Mouse (Mus musculus) spleen, adult 18-20 months (tissue): ENCODE results near the gene Zfp697.

Experiments used
- DNase-seq, 2 experiments: peaks; one replicate each; pipeline ENCODE4 v3.0.0; 2022; ENCODE audit warnings: mixed read lengths in 2 of 2

The Zfp697 gene

DNA sequence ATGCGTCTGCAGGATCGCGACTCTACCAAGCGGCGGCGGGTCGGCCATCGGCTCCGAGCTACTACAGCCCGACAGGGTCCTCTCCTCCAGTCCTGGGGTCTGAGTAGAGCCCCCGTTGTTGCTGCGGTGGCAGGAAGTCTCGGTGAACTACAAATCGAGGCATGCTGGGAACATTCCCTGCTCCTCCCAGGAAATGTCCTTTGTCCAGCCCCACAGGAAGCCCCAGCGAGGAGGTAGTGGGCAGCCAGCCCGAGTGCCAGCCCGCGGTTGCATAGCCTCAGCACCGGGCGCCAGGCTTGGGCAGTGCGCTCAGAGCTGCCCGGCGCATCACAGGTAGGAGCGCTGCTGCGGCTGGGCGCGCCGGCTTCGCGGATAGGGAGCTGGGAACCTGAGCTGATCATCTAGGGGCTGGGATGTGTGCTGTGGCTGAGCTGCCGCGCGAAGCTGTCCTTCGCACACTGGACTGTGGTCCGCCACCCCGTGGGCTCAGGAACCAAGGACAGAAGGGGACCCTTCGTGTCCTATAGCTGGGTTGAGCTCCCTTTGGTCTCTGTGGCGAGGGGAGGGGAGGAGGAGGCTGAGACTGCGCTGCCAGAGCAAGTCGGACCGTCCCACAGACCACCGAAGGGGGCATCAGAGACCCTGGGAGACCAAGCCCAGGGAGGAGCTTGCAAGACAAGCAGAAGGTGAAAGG, at the start of gene Zfp697:
Zfp697 (plus strand) TSS at position 216 of the 694 bp plus-strand sequence.
- peak in 1 of 2 experiments; percentile 11 for DNase-seq

DNA sequence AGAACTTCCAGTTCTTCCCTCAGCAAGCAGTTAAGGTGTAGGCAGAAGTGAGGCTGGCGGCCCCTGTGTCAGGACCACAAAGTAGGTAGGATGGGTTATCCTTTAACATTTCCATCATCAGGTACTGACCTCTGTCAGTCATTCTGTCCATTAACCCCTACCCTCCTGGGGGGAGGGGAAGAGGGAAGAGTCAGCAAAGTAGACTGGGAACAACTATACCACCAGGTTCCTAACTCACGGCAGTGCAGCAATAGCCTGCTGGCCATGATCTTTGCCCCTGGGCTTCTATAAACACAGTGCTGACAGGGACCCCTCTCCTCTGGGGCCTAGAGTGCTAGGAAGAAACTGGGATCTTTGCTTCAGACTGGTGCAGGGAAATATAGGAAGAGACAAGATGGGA, 48.3 kb upstream of the Zfp697 start:
- DNase-seq: no peak

DNA sequence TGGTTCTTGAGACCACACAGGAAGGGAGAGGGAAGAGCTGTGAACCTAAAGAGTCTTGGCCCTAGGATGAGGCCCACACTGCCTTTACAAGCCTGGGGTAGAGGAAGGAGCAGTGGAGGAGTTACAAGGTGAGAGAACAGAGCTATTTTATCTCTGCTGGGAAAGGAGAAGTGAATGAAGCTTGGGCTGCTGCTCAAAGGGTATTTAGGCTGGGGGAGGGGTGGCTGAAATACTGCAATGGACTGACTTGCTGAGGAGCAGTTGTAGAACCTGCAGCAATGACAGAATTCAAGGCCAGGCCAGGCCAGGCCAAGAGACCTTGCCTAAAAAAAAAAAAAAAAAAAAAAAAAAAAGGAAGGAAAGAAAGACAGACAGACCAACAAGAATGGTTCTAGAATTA, 46.9 kb upstream of the Zfp697 start:
- no peak for DNase-seq

GRCm38 (mm10) chr3:98335886-98336285, 46.4 kb upstream of the Zfp697 start:
- peak; percentile 25 to 33 for DNase-seq

DNA sequence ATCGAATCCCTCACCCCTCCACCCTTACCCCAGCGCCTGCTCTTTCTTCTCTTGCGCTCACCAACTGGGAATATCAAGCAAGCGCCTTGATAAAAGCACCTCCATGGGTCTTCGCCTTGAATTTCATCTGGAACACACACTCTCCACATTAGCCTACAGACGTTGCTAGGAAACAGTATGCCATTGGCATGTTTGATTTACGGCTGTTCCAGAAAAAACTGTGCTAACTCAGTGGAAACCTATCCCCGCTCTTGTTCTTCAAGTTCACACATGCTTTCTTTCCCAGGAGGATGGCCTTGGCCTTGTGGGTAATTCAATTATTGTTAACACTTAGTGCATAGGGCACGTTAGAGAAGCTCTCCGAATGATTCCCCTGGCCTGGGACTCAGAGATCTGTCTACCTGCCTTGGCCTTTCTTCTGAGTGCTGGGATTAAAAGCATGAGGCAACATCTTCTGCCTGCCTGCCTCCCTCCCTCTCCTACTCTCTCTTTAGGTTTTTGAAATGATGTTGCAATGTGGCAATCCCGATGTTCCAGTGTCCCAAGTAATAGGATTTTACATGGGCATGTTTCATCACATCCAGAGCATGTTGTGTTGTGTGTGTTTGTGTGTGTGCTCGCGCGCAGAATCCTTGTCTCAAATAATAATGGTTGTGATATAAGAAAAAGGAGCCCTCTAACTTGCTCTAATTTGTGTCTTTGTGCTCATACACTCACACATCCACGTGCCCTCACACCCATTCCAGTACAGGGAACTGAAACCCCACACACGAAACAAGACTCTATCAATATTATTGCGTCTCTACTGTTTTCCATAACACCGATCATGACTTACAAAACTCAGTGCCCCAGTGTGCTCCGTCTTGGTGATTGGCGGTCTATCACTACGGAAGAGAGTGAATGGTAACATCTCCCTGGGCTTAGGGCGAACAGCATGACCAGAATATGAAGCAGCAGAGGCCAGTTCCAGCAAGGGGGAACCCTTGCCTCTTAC, 45.3 kb upstream of the Zfp697 start:
- peak in 1 of 2 experiments; percentile 13 for DNase-seq

GRCm38 (mm10) chr3:98338584-98339041, 43.6 kb upstream of the Zfp697 start:
- peak; percentile 17 to 38 for DNase-seq

GRCm38 (mm10) chr3:98339097-98339705, 43.1 kb upstream of the Zfp697 start:
- DNase-seq: peak; percentile 29 to 50

DNA sequence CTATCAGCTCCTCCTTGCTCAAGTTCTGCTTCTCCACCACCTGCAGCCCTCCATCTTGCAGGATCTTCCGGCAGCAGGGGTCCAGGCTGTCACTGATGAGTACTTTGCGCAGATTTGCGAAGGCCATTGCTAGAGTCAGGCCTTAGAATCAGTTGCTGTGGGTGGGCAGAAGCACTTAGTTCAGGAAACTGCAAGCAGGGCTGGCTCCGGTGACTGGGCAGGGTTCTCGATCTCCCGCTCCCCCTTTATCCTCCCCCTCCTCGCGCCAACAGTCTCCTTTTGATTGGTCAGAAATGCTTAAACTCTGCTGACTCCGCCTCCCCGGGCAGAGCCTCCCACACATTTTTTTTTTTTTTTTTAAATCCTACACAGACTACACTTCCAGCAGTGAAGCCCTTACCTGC, 42.6 kb upstream of the Zfp697 start, which contains the start of gene Phgdh:
Phgdh (minus strand) TSS at position 285 of the 404 bp plus-strand sequence.
- peak; percentile 70 to 75 for DNase-seq

- no peak for DNase-seq
Measured at GRCm38 (mm10) chr3:98340818-98341594, 41.3 kb upstream of the Zfp697 start.

DNA sequence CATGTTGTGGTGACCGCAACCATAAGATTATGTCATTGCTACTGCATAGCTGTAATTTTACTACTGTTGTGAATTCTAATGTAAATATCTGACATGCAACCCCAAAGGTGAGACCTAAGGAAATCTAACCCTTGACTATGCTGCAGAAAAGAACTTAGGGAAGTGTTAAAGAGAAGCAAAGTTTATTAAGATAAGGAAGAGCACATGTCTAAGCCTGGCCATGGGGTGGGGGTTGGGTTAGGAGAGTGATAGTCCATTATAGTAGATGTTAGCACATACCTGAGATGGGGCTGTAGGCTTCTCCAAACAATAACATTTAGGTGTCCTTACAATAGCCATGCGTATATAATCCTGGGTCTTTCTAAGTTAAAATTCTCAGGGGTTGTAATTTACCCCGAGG, 39.0 kb upstream of the Zfp697 start:
- DNase-seq: no peak

- DNase-seq: peak; percentile 24 to 41
Measured at GRCm38 (mm10) chr3:98348106-98348505, 34.2 kb upstream of the Zfp697 start.

- DNase-seq: no peak
Measured at GRCm38 (mm10) chr3:98348705-98349104, 33.6 kb upstream of the Zfp697 start.

- peak in 1 of 2 experiments; percentile 66 for DNase-seq
Measured at GRCm38 (mm10) chr3:98353892-98354291, 28.4 kb upstream of the Zfp697 start.

GRCm38 (mm10) chr3:98355344-98356025, 26.8 kb upstream of the Zfp697 start:
- no peak for DNase-seq

DNA sequence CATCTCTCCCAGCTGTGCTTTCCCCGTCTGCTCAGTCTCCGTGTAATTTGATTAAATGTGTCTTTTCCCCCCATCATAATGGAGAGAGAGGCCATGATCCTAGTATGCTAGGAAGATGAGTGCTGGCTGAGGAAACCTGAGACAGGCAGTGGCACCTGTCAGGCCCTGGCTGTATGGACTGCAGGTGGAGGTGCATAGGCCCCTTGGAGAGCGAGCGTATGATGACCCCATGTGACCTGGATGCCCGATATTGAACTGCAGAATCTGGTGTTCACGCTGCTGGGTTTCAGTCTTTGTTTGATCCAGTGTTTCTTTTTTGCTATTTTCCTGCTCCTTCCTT, 26.3 kb upstream of the Zfp697 start:
- DNase-seq: no peak

GRCm38 (mm10) chr3:98356632-98357370, 25.5 kb upstream of the Zfp697 start:
- DNase-seq: no peak

GRCm38 (mm10) chr3:98362753-98363152, 19.5 kb upstream of the Zfp697 start:
- no peak for DNase-seq

DNA sequence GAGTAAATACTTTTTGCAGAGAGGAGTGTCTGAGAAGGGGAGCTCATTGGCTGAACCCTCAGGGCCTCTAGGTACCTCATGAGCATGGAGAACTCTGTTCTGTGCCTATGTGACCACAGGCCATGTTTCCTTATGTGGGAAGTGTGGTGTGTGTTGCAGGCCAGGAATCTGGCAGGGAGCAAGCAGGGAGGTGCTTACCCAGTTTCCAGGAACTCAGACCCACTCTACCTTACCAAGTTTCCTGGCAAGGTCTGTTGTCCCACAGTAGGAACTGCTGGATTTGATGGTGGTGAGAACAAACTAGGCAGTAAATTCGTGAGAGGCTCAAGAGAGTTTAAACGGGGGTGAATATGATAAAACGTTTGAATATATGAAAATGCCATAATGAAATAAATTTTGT, 16.2 kb upstream of the Zfp697 start:
- no peak for DNase-seq

- DNase-seq: no peak
Measured at GRCm38 (mm10) chr3:98366823-98367222, 15.4 kb upstream of the Zfp697 start.

GRCm38 (mm10) chr3:98368283-98368682, 14.0 kb upstream of the Zfp697 start:
- DNase-seq: no peak

DNA sequence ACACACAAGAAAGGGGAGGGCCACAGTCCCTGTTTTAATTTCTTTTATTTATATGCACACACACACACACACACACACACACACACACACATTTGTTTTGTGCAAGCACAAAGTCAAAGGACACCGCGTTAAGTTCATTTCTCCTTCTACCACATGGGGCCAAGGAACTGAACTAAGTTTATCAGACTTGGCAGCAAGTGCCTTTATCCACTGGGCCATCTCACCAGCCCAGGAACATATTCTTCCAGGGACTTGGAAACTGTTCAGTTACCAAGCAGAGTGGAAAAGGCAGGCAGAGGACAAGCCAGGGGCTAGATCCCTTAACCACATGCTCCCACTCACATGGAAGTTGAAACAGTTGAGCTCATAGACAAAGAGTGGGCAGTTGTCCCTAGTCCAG, 13.5 kb upstream of the Zfp697 start:
- no peak for DNase-seq
